Mouse (Mus musculus) liver, postnatal 0 days (tissue): ENCODE data around the gene Ifna5.
"Not testable (repeated sequence)": the region's sequence is repeated elsewhere in the genome, so short reads cannot be mapped to it uniquely, and the experiment has no call there.

Experiments
- CTCF ChIP-seq: sonication (generic); IDR thresholded peaks from 2 replicates; pipeline ENCODE4 v1.5.1; 2016; ENCODE audit warnings: antibody characterized with exemption, low read depth
- EP300 ChIP-seq: IDR thresholded peaks from 2 replicates; pipeline ENCODE4 v1.6.1; 2016; ENCODE audit warnings: antibody characterized with exemption, low read depth, mild to moderate bottlenecking

- TF ChIP-seq EP300, CTCF: not testable (repeated sequence)
Observed at GRCm38 (mm10) chr4:88791250-88791649, 44.1 kb upstream of the Ifna5 start, which contains the start of gene Gm13278.
